Mouse (Mus musculus): ENCODE data around the gene Carmil1. TPM values are rescaled to one million over a fixed set of nuclear protein-coding genes. Genes with fewer than 3 reads are reported as not detected.
A peak's percentile ranks its signal among the peaks of the same experiment; 100 is the strongest.

The Carmil1 gene
- total and polyA plus RNA-seq, 2 experiments from 2014 or later = 40.7 to 56.8 TPM

- Histone ChIP-seq H3K27me3 (ENCODE audit: insufficient read depth, low read length) (no peaks in the 10 kb centered on the region), H3K4me1 (ENCODE audit: insufficient read depth, low read length) (no peaks in the 10 kb centered on the region), H3K4me3 (ENCODE audit: low read depth, low read length) (no peak overlapping the region), H3K27ac (ENCODE audit: low read depth, low read length) (no peak overlapping the region), H3K9me3 (ENCODE audit: low read length) (no peaks in the 10 kb centered on the region), H3K9ac (replicated peaks; ENCODE audit: low read length, poor library complexity, severe bottlenecking) (no peak overlapping the region), H3K36me3 (ENCODE audit: insufficient read depth, low read length) (peaks cover 9% of the 10 kb centered on the region; the same call in 1 of the 2 replicates), H3K4me2 (ENCODE audit: low read depth, low read length, poor library complexity, severe bottlenecking) (no peak overlapping the region)
- no peak for TF ChIP-seq CTCF (IDR thresholded peaks at IDR 0.05)
- no peak for ATAC-seq (ENCODE audit: low FRiP score)
- WGBS = 22% methylated on average over 4 of the region's 4 CpGs
- DNase-seq (ENCODE audit: low spot score) = peak; percentile 5
These were observed 217.8 kb downstream of the Carmil1 start for GRCm38 (mm10) chr13:24062770-24063169.

DNA sequence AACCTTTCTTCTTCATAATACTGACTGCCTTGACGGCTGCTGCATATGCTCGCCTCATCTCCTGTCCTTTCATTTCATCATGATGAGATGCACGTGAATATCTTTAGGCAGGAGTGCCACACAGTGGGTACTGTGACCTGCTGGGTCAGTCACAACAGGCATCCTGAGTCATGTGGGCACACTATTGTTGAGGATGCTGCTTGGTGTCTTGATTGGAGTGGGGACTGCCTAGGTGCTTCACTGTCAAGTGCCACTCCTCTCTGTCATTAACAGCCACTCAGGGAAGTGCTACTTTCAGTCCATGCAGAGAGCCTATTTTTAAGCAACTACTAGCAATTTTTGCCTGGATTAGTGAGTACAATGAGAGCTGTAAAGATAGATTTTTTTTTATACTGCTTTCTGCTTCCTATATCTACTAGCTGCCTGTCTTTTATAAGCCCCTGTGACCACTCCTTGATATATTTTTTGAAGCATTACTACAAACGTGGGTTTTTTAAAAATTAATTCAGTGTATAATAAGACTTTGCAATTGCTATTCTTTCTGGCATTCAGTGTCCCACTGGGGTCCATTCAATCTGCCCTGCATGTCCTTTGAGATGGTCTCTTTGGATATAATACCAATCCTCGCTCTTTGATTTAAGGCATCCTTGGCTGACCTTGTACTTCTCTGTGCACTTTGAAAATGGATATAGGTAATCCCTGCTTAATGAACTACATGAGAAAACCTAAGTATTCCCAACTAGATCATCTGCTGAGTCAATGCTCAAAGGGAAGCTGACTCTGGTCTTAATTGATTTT is 225.3 kb downstream of the Carmil1 start:
- DNase-seq (ENCODE audit: low spot score) = no peak
- 0 out of 2 replicates have a peak, but pooled peaks cover under 1% of the 10 kb centered on the region for H3K4me1 ChIP-seq (ENCODE audit: insufficient read depth, low read length)
- ATAC-seq (ENCODE audit: low FRiP score) = no peak
- H3K4me3 ChIP-seq (ENCODE audit: low read depth, low read length) = no peak overlapping the region
- H3K9me3 ChIP-seq (ENCODE audit: low read length) = no peaks in the 10 kb centered on the region
- WGBS = 46% methylated on average over 5 of the region's 5 CpGs
- TF ChIP-seq CTCF (IDR thresholded peaks at IDR 0.05) = no peak
- H3K27me3 ChIP-seq (ENCODE audit: insufficient read depth, low read length) = no peaks in the 10 kb centered on the region
- H3K9ac ChIP-seq (replicated peaks; ENCODE audit: low read length, poor library complexity, severe bottlenecking) = no peak overlapping the region
- H3K27ac ChIP-seq (ENCODE audit: low read depth, low read length) = no peak overlapping the region
- no peaks in the 10 kb centered on the region for H3K36me3 ChIP-seq (ENCODE audit: insufficient read depth, low read length)
- no peak overlapping the region for H3K4me2 ChIP-seq (ENCODE audit: low read depth, low read length, poor library complexity, severe bottlenecking)

DNA sequence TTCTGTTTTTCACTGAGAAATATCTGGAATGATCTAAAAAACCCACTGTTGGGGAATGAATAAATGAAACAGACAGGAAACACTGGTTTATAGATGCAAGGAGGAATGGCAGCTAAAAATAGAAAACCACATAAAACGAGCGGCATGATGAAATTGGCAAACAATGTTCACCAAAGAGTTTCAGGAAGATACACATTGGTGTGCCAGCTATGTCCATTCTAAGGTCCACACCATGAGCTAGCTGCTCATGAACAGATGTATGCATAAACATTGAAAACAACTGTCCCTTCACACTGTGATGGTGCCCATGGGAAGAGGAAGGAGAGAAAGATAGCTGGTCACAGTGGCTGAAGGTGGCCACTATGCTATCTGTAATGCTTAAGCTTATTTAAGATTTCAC is 229.1 kb downstream of the Carmil1 start:
- ATAC-seq (ENCODE audit: low FRiP score) = no peak
- no peak for TF ChIP-seq CTCF (IDR thresholded peaks at IDR 0.05)
- Histone ChIP-seq H3K27ac (ENCODE audit: low read depth, low read length) (no peak overlapping the region), H3K4me1 (ENCODE audit: insufficient read depth, low read length) (0 out of 2 replicates have a peak, but pooled peaks cover 7% of the 10 kb centered on the region), H3K4me3 (ENCODE audit: low read depth, low read length) (no peak overlapping the region), H3K4me2 (ENCODE audit: low read depth, low read length, poor library complexity, severe bottlenecking) (no peak overlapping the region), H3K36me3 (ENCODE audit: insufficient read depth, low read length) (no peaks in the 10 kb centered on the region), H3K27me3 (ENCODE audit: insufficient read depth, low read length) (no peaks in the 10 kb centered on the region), H3K9me3 (ENCODE audit: low read length) (no peaks in the 10 kb centered on the region), H3K9ac (replicated peaks; ENCODE audit: low read length, poor library complexity, severe bottlenecking) (no peak overlapping the region)
- 92% methylated on average over 2 of the region's 2 CpGs for WGBS
- DNase-seq (ENCODE audit: low spot score) = no peak

- Histone ChIP-seq H3K4me3 (ENCODE audit: low read depth, low read length) (no peak overlapping the region), H3K27ac (ENCODE audit: low read depth, low read length) (0 out of 2 replicates have a peak overlapping the region, but pooled peaks have one; percentile 51), H3K36me3 (ENCODE audit: insufficient read depth, low read length) (no peaks in the 10 kb centered on the region), H3K9ac (replicated peaks; ENCODE audit: low read length, poor library complexity, severe bottlenecking) (no peak overlapping the region), H3K9me3 (ENCODE audit: low read length) (no peaks in the 10 kb centered on the region), H3K4me2 (ENCODE audit: low read depth, low read length, poor library complexity, severe bottlenecking) (no peak overlapping the region), H3K27me3 (ENCODE audit: insufficient read depth, low read length) (no peaks in the 10 kb centered on the region), H3K4me1 (ENCODE audit: insufficient read depth, low read length) (0 out of 2 replicates have a peak, but pooled peaks cover 7% of the 10 kb centered on the region)
- no peak for TF ChIP-seq CTCF (IDR thresholded peaks at IDR 0.05)
- DNase-seq (ENCODE audit: low spot score) = peak; percentile 6
- no peak for ATAC-seq (ENCODE audit: low FRiP score)
- WGBS = 70% methylated on average over 5 of the region's 5 CpGs
These were observed 230.3 kb downstream of the Carmil1 start for GRCm38 (mm10) chr13:24050330-24050729.

DNA sequence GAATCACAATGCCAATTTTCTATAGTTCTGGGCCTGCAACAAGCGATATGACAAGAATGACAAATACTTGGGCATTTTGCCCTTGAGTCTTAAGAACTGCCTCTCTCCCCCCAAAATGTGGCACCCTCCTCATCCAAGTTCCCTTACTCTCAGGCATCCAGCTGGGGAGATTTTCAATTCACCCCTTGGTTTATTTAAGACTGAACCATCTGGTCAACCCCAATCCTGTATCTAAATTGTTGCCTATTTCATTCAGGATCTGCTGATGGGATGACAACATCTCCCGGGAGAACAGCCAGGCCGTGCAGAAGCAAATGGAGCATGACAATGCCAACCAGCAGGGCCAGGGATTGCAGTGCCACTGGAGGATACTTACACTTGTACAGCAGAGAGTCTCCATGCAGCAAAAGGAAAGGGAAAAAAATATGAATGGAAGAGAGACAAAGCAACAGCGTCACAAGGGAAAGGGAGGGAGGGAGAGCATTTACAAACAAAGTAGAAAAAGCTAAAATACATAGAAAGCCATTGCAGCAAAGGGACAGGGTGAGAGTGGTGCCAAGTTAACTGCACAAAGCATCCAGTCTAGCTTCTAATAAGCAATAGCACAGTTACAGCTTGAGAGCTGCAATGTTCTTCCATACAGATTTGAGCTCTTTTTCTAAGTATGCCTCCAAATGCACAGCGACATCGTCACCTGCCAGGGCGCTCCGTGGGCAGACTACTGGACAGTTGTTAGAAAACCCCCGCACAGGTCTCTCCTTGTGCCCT is 231.1 kb downstream of the Carmil1 start:
- Histone ChIP-seq H3K27ac (ENCODE audit: low read depth, low read length) (peak overlapping the region; percentile 51), H3K27me3 (ENCODE audit: insufficient read depth, low read length) (no peaks in the 10 kb centered on the region), H3K4me1 (ENCODE audit: insufficient read depth, low read length) (0 out of 2 replicates have a peak, but pooled peaks cover 7% of the 10 kb centered on the region), H3K4me3 (ENCODE audit: low read depth, low read length) (no peak overlapping the region), H3K9ac (replicated peaks; ENCODE audit: low read length, poor library complexity, severe bottlenecking) (no peak overlapping the region), H3K9me3 (ENCODE audit: low read length) (no peaks in the 10 kb centered on the region), H3K4me2 (ENCODE audit: low read depth, low read length, poor library complexity, severe bottlenecking) (no peak overlapping the region), H3K36me3 (ENCODE audit: insufficient read depth, low read length) (no peaks in the 10 kb centered on the region)
- ATAC-seq (ENCODE audit: low FRiP score) (peak; percentile 67), DNase-seq (ENCODE audit: low spot score) (peak; percentile 83)
- WGBS = 63% methylated on average over 9 of the region's 9 CpGs
- TF ChIP-seq CTCF (IDR thresholded peaks at IDR 0.05) = no peak

All from midbrain, postnatal 0 days (tissue).